Mouse (Mus musculus) liver, embryonic 14.5 days (tissue): ENCODE results near the gene Clca2.

Experiments
- CTCF ChIP-seq: IDR thresholded peaks from 2 replicates; pipeline ENCODE4 v1.5.1; 2016; ENCODE audit warnings: antibody characterized with exemption, low read depth, control low read depth
- EP300 ChIP-seq: IDR thresholded peaks from 2 replicates; pipeline ENCODE4 v1.6.1; 2016; ENCODE audit warnings: antibody characterized with exemption, low read depth

- TF ChIP-seq CTCF (no peak), EP300 (no peak)
These were observed 49.4 kb downstream of the Clca2 start for GRCm38 (mm10) chr3:145049820-145050219.
